19 mouse cellular contexts compared by ENCODE assay signal in the genomic region with DNA sequence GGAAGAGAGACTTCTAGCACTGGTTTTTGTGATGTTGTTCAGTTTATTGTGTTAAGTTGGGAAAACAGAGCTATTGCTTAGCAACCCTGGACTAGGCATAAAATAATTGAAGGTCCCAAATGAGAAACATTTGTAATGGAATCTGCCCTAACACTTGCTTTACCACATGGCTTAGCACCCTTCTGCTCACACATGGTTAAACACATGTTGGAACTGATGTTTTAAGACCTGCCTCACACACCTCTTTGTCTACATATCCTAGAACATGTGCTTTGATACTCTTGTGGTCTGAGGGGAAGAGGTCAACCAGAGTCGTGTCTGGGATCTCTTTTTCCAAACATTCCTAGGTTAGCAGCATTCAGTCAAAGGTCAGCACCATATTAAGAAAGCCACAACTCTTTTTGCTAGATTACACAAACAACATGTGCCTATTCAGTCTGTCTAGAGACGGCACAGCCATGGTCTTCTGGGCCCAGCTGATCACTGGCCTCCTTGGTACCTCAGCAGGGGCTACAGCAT.
DNase-seq lines count a peak whose midpoint lies in the region; ATAC-seq lines count a peak whose summit lies in the region.
"Had no signal": no experiment of that assay in that cellular context is flagged by ENCODE, and none has a peak within 500 bp of the region (broad histone marks: within the 10 kb centered on the region; RNA-seq: fewer than 3 reads in every experiment).

No protein-coding gene starts in this region.

- ATAC-seq in midbrain, embryonic 11.5 days (ENCODE audit: low FRiP score): no peak
- no peak for ATAC-seq in midbrain, embryonic 14.5 days (ENCODE audit: low FRiP score, low TSS enrichment)
- no peak for ATAC-seq in limb, embryonic 12.5 days (ENCODE audit: insufficient number of reproducible peaks, insufficient read depth, low FRiP score, low TSS enrichment, low read depth)
- ATAC-seq: forebrain, embryonic 13.5 days; forebrain, postnatal 0 days had no signal

- H3K9ac ChIP-seq in midbrain, embryonic 11.5 days (ENCODE audit: low read length): no peak overlapping the region
- H3K9ac ChIP-seq in midbrain, embryonic 14.5 days (replicated peaks; ENCODE audit: low read length): no peak overlapping the region
- no peak overlapping the region for H3K9ac ChIP-seq in limb, embryonic 12.5 days (replicated peaks)
- H3K9ac ChIP-seq: forebrain, embryonic 13.5 days; forebrain, postnatal 0 days; heart, embryonic 15.5 days; hindbrain, embryonic 14.5 days had no signal

- H3K4me1 ChIP-seq in midbrain, embryonic 11.5 days (ENCODE audit: control insufficient read depth, insufficient read depth, low read length): no peaks in the 10 kb centered on the region
- no peaks in the 10 kb centered on the region for H3K4me1 ChIP-seq in midbrain, embryonic 14.5 days (ENCODE audit: control insufficient read depth, insufficient read depth, low read length)
- H3K4me1 ChIP-seq in limb, embryonic 12.5 days (replicated peaks): peaks cover 41% of the 10 kb centered on the region

- no peak overlapping the region for H3K4me2 ChIP-seq in midbrain, embryonic 11.5 days
- no peak overlapping the region for H3K4me2 ChIP-seq in midbrain, embryonic 14.5 days (ENCODE audit: low read length)
- H3K4me2 ChIP-seq in limb, embryonic 12.5 days: no peak overlapping the region
- H3K4me2 ChIP-seq: forebrain, embryonic 13.5 days; heart, embryonic 11.5 days; heart, embryonic 15.5 days; hindbrain, embryonic 14.5 days had no signal

- no peaks in the 10 kb centered on the region for H3K27me3 ChIP-seq in midbrain, embryonic 11.5 days (ENCODE audit: control insufficient read depth, insufficient read depth, low read length)
- no peaks in the 10 kb centered on the region for H3K27me3 ChIP-seq in midbrain, embryonic 14.5 days (ENCODE audit: control insufficient read depth, insufficient read depth, low read length)
- no peaks in the 10 kb centered on the region for H3K27me3 ChIP-seq in limb, embryonic 12.5 days
- H3K27me3 ChIP-seq: forebrain, embryonic 13.5 days; heart, embryonic 15.5 days had no signal

- no peak overlapping the region for H3K27ac ChIP-seq in midbrain, embryonic 11.5 days (ENCODE audit: low read depth, low read length)
- H3K27ac ChIP-seq in midbrain, embryonic 14.5 days (replicated peaks; ENCODE audit: low read depth, low read length): no peak overlapping the region
- peak overlapping the region; percentile 31; the same call in 1 of the 2 replicates for H3K27ac ChIP-seq in limb, embryonic 12.5 days
- H3K27ac ChIP-seq: embryonic facial prominence, embryonic 10.5 days; forebrain, embryonic 13.5 days; heart, adult 2 months; heart, embryonic 15.5 days; hindbrain, embryonic 10.5 days; hindbrain, embryonic 14.5 days had no signal

- no peak overlapping the region for H3K4me3 ChIP-seq in midbrain, embryonic 11.5 days (ENCODE audit: low read depth, low read length)
- no peak overlapping the region for H3K4me3 ChIP-seq in midbrain, embryonic 14.5 days (replicated peaks; ENCODE audit: low read depth, low read length)
- H3K4me3 ChIP-seq in limb, embryonic 12.5 days (replicated peaks): no peak overlapping the region
- H3K4me3 ChIP-seq: embryonic facial prominence, embryonic 10.5 days; forebrain, embryonic 13.5 days; heart, adult 2 months; heart, embryonic 15.5 days; hindbrain, embryonic 10.5 days had no signal

- WGBS in midbrain, embryonic 11.5 days: 46% methylated on average over 2 of the region's 2 CpGs
- WGBS in midbrain, embryonic 14.5 days: 61% methylated on average over 2 of the region's 2 CpGs
- 14% methylated on average over 2 of the region's 2 CpGs for WGBS in limb, embryonic 12.5 days

- peak; percentile 40 for DNase-seq in embryo, embryonic 10.5 days (ENCODE audit: low spot score)
- DNase-seq in embryo, embryonic 9.5 days (ENCODE audit: extremely low spot score): no peak
- peak; percentile 78 for DNase-seq in midbrain, embryonic 11.5 days (ENCODE audit: low spot score, missing footprints)
- no peak for DNase-seq in midbrain, embryonic 14.5 days
- no peak for DNase-seq in urinary bladder, adult 18-20 months (ENCODE audit: low spot score in 2 of 2)
- DNase-seq in cerebellum, adult 11 months: no peak
- no peak for DNase-seq in kidney, postnatal 4 days
- DNase-seq: adrenal gland, postnatal 14 days; cerebellum, adult 18-20 months; cerebellum, adult 9-11 months; forebrain, postnatal 0 days; heart, adult 2 months had no signal

- H3K36me3 ChIP-seq in midbrain, embryonic 11.5 days (ENCODE audit: control insufficient read depth, insufficient read depth, low read length): no peaks in the 10 kb centered on the region
- no peaks in the 10 kb centered on the region for H3K36me3 ChIP-seq in midbrain, embryonic 14.5 days (ENCODE audit: control insufficient read depth, insufficient read depth, low read length)
- H3K36me3 ChIP-seq in limb, embryonic 12.5 days: no peaks in the 10 kb centered on the region
- H3K36me3 ChIP-seq: embryonic facial prominence, embryonic 10.5 days; heart, embryonic 15.5 days; hindbrain, embryonic 10.5 days had no signal

- no peaks in the 10 kb centered on the region for H3K9me3 ChIP-seq in midbrain, embryonic 11.5 days (ENCODE audit: control insufficient read depth, low read length)
- no peaks in the 10 kb centered on the region for H3K9me3 ChIP-seq in midbrain, embryonic 14.5 days (ENCODE audit: control insufficient read depth, low read length)
- H3K9me3 ChIP-seq in limb, embryonic 12.5 days: no peaks in the 10 kb centered on the region
- H3K9me3 ChIP-seq: embryonic facial prominence, embryonic 10.5 days; forebrain, embryonic 13.5 days; heart, embryonic 15.5 days; hindbrain, embryonic 10.5 days had no signal

Comparison
In these comparisons a context has a peak if more than half of its experiments do, and no peak if none do; other contexts are left out.
1. DNase-seq: peak in embryo, embryonic 10.5 days (single experiment) and midbrain, embryonic 11.5 days (single experiment); none in embryo, embryonic 9.5 days (single experiment), midbrain, embryonic 14.5 days (single experiment), urinary bladder, adult 18-20 months (0 of 2), cerebellum, adult 11 months (single experiment) and kidney, postnatal 4 days (0 of 2).